Mouse (Mus musculus): ENCODE measurements at regions not wholly inside any gene's neighbourhood (a gene's known extent, or its start where the extent isn't known, plus 50 kb on each side); places are given as distances from the start of the nearest gene placed in this dataset.

DNA sequence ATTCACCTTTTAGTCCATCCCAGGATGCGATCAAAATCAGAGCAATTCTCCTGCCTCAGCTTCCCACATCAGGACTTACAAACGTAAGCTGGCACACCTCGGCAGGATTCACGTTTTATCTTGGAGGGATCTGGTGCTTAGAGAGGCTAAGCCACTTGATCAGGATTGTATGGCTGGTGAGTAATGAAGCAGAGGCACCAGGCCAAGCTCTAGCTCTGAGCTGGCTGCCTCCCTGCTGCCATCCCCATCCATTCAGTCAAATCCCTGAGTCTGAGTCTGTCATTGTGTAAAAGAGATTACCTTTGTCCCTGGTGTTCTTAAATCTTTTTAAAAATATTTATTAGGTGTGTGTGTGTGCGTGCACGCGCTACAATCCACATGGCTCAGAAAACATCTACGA lies 252.6 kb upstream of the B3gat1 start:
- TF ChIP-seq CTCF (IDR thresholded peaks at IDR 0.05; ENCODE audit: low read depth) = no peak
- no peak for TF ChIP-seq EP300 (IDR thresholded peaks at IDR 0.05; ENCODE audit: low read depth)
